Mouse (Mus musculus): ENCODE results near the gene Mbtps1. TPM values are rescaled to one million over a fixed set of nuclear protein-coding genes. Genes with fewer than 3 reads are reported as not detected.
A peak's percentile ranks its signal among the peaks of the same experiment; 100 is the strongest.

Mbtps1 gene
- total and polyA plus RNA-seq, 2 experiments from 2014 or later, result 45.5 to 68.8 TPM

GRCm38 (mm10) chr8:119575366-119575726, 16.8 kb upstream of the Mbtps1 start:
- no peaks in the 10 kb centered on the region for H3K9me3 ChIP-seq (ENCODE audit: low read length)
- H3K27ac ChIP-seq (ENCODE audit: low read depth, low read length), result peak overlapping the region; percentile 83; the same call in 1 of the 2 replicates
- ATAC-seq (ENCODE audit: low FRiP score) (peak; percentile 21; the same call in 1 of the 2 replicates), DNase-seq (ENCODE audit: low spot score) (no peak)
- peaks cover 10% of the 10 kb centered on the region; the same call in 1 of the 2 replicates for H3K4me1 ChIP-seq (ENCODE audit: insufficient read depth, low read length)
- H3K9ac ChIP-seq (replicated peaks; ENCODE audit: low read length, poor library complexity, severe bottlenecking), result peak overlapping the region; percentile 84; the same call in 1 of the 2 replicates
- H3K4me3 ChIP-seq (ENCODE audit: low read depth, low read length), result peak overlapping the region; percentile 92
- WGBS, result 3% methylated on average over 8 of the region's 16 CpGs
- 0 out of 2 replicates have a peak, but pooled peaks cover 4% of the 10 kb centered on the region for H3K36me3 ChIP-seq (ENCODE audit: insufficient read depth, low read length)
- TF ChIP-seq CTCF (IDR thresholded peaks at IDR 0.05), result no peak
- H3K27me3 ChIP-seq (ENCODE audit: insufficient read depth, low read length), result no peaks in the 10 kb centered on the region
- H3K4me2 ChIP-seq (ENCODE audit: low read depth, low read length, poor library complexity, severe bottlenecking), result peak overlapping the region; percentile 84

GRCm38 (mm10) chr8:119574437-119575365, 16.2 kb upstream of the Mbtps1 start, which contains the start of the genes Hsdl1 and Dnaaf1:
Hsdl1 (minus strand) TSS chr8:119575183.
Dnaaf1 (plus strand) TSS chr8:119575235.
- ATAC-seq (ENCODE audit: low FRiP score) (peak; percentile 81), DNase-seq (ENCODE audit: low spot score) (peak; percentile 91)
- Histone ChIP-seq H3K9me3 (ENCODE audit: low read length) (no peaks in the 10 kb centered on the region), H3K36me3 (ENCODE audit: insufficient read depth, low read length) (0 out of 2 replicates have a peak, but pooled peaks cover 4% of the 10 kb centered on the region), H3K27ac (ENCODE audit: low read depth, low read length) (peak within 1 kb of the TSS; percentile 83), H3K4me3 (ENCODE audit: low read depth, low read length) (peak within 1 kb of the TSS; percentile 92), H3K4me2 (ENCODE audit: low read depth, low read length, poor library complexity, severe bottlenecking) (peak within 1 kb of the TSS; percentile 84), H3K27me3 (ENCODE audit: insufficient read depth, low read length) (no peaks in the 10 kb centered on the region), H3K4me1 (ENCODE audit: insufficient read depth, low read length) (peaks cover 10% of the 10 kb centered on the region; the same call in 1 of the 2 replicates), H3K9ac (replicated peaks; ENCODE audit: low read length, poor library complexity, severe bottlenecking) (peak within 1 kb of the TSS; percentile 84)
- under 1% methylated on average over 93 of the region's 97 CpGs for WGBS
- TF ChIP-seq CTCF (IDR thresholded peaks at IDR 0.05), result peak; percentile 42

GRCm38 (mm10) chr8:119572411-119572810, 13.9 kb upstream of the Mbtps1 start:
- DNase-seq (ENCODE audit: low spot score) (no peak), ATAC-seq (ENCODE audit: low FRiP score) (no peak)
- no peak overlapping the region for H3K9ac ChIP-seq (replicated peaks; ENCODE audit: low read length, poor library complexity, severe bottlenecking)
- no peaks in the 10 kb centered on the region for H3K9me3 ChIP-seq (ENCODE audit: low read length)
- TF ChIP-seq CTCF (IDR thresholded peaks at IDR 0.05), result no peak
- 94% methylated on average over 4 of the region's 4 CpGs for WGBS
- H3K4me3 ChIP-seq (ENCODE audit: low read depth, low read length), result no peak overlapping the region
- H3K4me1 ChIP-seq (ENCODE audit: insufficient read depth, low read length), result peaks cover 10% of the 10 kb centered on the region; the same call in 1 of the 2 replicates
- H3K36me3 ChIP-seq (ENCODE audit: insufficient read depth, low read length), result peaks cover 11% of the 10 kb centered on the region; the same call in 1 of the 2 replicates
- H3K4me2 ChIP-seq (ENCODE audit: low read depth, low read length, poor library complexity, severe bottlenecking), result no peak overlapping the region
- H3K27me3 ChIP-seq (ENCODE audit: insufficient read depth, low read length), result no peaks in the 10 kb centered on the region
- no peak overlapping the region for H3K27ac ChIP-seq (ENCODE audit: low read depth, low read length)

- WGBS, result 89% methylated on average over 6 of the region's 6 CpGs
- H3K36me3 ChIP-seq (ENCODE audit: insufficient read depth, low read length), result peaks cover 17% of the 10 kb centered on the region
- no peak for TF ChIP-seq CTCF (IDR thresholded peaks at IDR 0.05)
- no peaks in the 10 kb centered on the region for H3K9me3 ChIP-seq (ENCODE audit: low read length)
- H3K27me3 ChIP-seq (ENCODE audit: insufficient read depth, low read length), result no peaks in the 10 kb centered on the region
- ATAC-seq (ENCODE audit: low FRiP score) (no peak), DNase-seq (ENCODE audit: low spot score) (no peak)
- H3K27ac ChIP-seq (ENCODE audit: low read depth, low read length), result no peak overlapping the region
- no peak overlapping the region for H3K9ac ChIP-seq (replicated peaks; ENCODE audit: low read length, poor library complexity, severe bottlenecking)
- no peak overlapping the region for H3K4me3 ChIP-seq (ENCODE audit: low read depth, low read length)
- H3K4me1 ChIP-seq (ENCODE audit: insufficient read depth, low read length), result peaks cover 10% of the 10 kb centered on the region; the same call in 1 of the 2 replicates
- H3K4me2 ChIP-seq (ENCODE audit: low read depth, low read length, poor library complexity, severe bottlenecking), result no peak overlapping the region
Measured at GRCm38 (mm10) chr8:119571135-119571534, 12.6 kb upstream of the Mbtps1 start.

- no peak for ATAC-seq (ENCODE audit: low FRiP score)
- no peaks in the 10 kb centered on the region for H3K9me3 ChIP-seq (ENCODE audit: low read length)
Measured at GRCm38 (mm10) chr8:119569881-119570280, 11.3 kb upstream of the Mbtps1 start.

GRCm38 (mm10) chr8:119568951-119569350, 10.4 kb upstream of the Mbtps1 start:
- DNase-seq (ENCODE audit: low spot score), result no peak
- WGBS, result 70% methylated on average over 7 of the region's 7 CpGs
- Histone ChIP-seq H3K27me3 (ENCODE audit: insufficient read depth, low read length) (no peaks in the 10 kb centered on the region), H3K36me3 (ENCODE audit: insufficient read depth, low read length) (peaks cover 37% of the 10 kb centered on the region), H3K4me3 (ENCODE audit: low read depth, low read length) (no peak overlapping the region), H3K9ac (replicated peaks; ENCODE audit: low read length, poor library complexity, severe bottlenecking) (no peak overlapping the region), H3K4me2 (ENCODE audit: low read depth, low read length, poor library complexity, severe bottlenecking) (no peak overlapping the region), H3K9me3 (ENCODE audit: low read length) (no peaks in the 10 kb centered on the region), H3K27ac (ENCODE audit: low read depth, low read length) (no peak overlapping the region), H3K4me1 (ENCODE audit: insufficient read depth, low read length) (peaks cover 9% of the 10 kb centered on the region; the same call in 1 of the 2 replicates)
- no peak for ATAC-seq (ENCODE audit: low FRiP score)
- no peak for TF ChIP-seq CTCF (IDR thresholded peaks at IDR 0.05)

More at GRCm38 (mm10) chr8:119569881-119570280, 11.3 kb upstream of the Mbtps1 start:
- Histone ChIP-seq H3K36me3 (ENCODE audit: insufficient read depth, low read length) (peaks cover 29% of the 10 kb centered on the region), H3K4me2 (ENCODE audit: low read depth, low read length, poor library complexity, severe bottlenecking) (no peak overlapping the region), H3K9ac (replicated peaks; ENCODE audit: low read length, poor library complexity, severe bottlenecking) (no peak overlapping the region), H3K4me1 (ENCODE audit: insufficient read depth, low read length) (peaks cover 10% of the 10 kb centered on the region; the same call in 1 of the 2 replicates), H3K27ac (ENCODE audit: low read depth, low read length) (no peak overlapping the region), H3K27me3 (ENCODE audit: insufficient read depth, low read length) (no peaks in the 10 kb centered on the region), H3K4me3 (ENCODE audit: low read depth, low read length) (no peak overlapping the region)
- no peak for DNase-seq (ENCODE audit: low spot score)
- no peak for TF ChIP-seq CTCF (IDR thresholded peaks at IDR 0.05)
- 31% methylated on average over 4 of the region's 4 CpGs for WGBS

All from midbrain, postnatal 0 days (tissue).